Mouse (Mus musculus) liver, embryonic 16.5 days (tissue): ENCODE measurements at regions not wholly inside any gene's neighbourhood (a gene's known extent, or its start where the extent isn't known, plus 50 kb on each side); places are given as distances from the start of the nearest gene placed in this dataset.

ENCODE experiments used
- ATAC-seq: fragments of 200-750 bp; cut with Nextera tagmentation; 2 replicates; pipeline ENCODE4 v1.8.0; 2017; ENCODE audit warnings: low read depth, mild to moderate bottlenecking, moderate number of reproducible peaks, moderate library complexity
- H3K27ac ChIP-seq: fragments of 300-500 bp; sonication (generic); 2 replicates; pipeline ENCODE4 v1.5.1; 2014; ENCODE audit warnings: mild to moderate bottlenecking, low read length
- H3K27me3 ChIP-seq: fragments of 300-500 bp; sonication (generic); 2 replicates; pipeline ENCODE4 v1.6.1; 2014; ENCODE audit warnings: low read depth, low read length, mixed read lengths; ENCODE audit not compliant: control insufficient read depth, insufficient read depth
- H3K36me3 ChIP-seq: fragments of 300-500 bp; sonication (generic); 2 replicates; pipeline ENCODE4 v1.6.1; 2014; ENCODE audit warnings: mild to moderate bottlenecking; ENCODE audit not compliant: control insufficient read depth, insufficient read depth
- H3K4me1 ChIP-seq: fragments of 300-500 bp; sonication (generic); 2 replicates; pipeline ENCODE4 v1.6.1; 2014; ENCODE audit warnings: low read depth, low read length, mixed read lengths; ENCODE audit not compliant: control insufficient read depth
- H3K4me2 ChIP-seq: fragments of 300-500 bp; sonication (generic); 2 replicates; pipeline ENCODE4 v1.6.1; 2014; ENCODE audit warnings: low read depth, low read length, mixed read lengths
- H3K4me3 ChIP-seq: fragments of 300-500 bp; sonication (generic); 2 replicates; pipeline ENCODE4 v1.5.1; 2014; ENCODE audit warnings: low read depth, mild to moderate bottlenecking, low read length
- H3K9ac ChIP-seq: fragments of 300-500 bp; sonication (generic); 2 replicates; pipeline ENCODE4 v1.6.1; 2014; ENCODE audit warnings: low read depth, low read length
- H3K9me3 ChIP-seq: fragments of 300-500 bp; sonication (generic); replicated peaks from 2 replicates; pipeline ENCODE4 v1.6.1; 2016; ENCODE audit warnings: low read length; ENCODE audit not compliant: control insufficient read depth
- WGBS: fragments of 180-500 bp; shearing (Covaris S2); extraction: QIAGEN DNeasy Blood & Tissue Kit; methylation state at CpG from one replicate; pipeline ENCODE4 v1.1.7; 2014; ENCODE audit not compliant: insufficient replicate concordance; 5-methylcytosine and 5-hydroxymethylcytosine counted together

GRCm38 (mm10) chr14:55338500-55338899 lies 116.7 kb downstream of the Dhrs2 start:
- H3K4me3 ChIP-seq: no peak overlapping the region
- H3K4me1 ChIP-seq: peaks cover 13% of the 10 kb centered on the region
- no peaks in the 10 kb centered on the region for H3K9me3 ChIP-seq
- no peak for ATAC-seq
- H3K27ac ChIP-seq: no peak overlapping the region
- no peak overlapping the region for H3K4me2 ChIP-seq
- 27% methylated on average over 7 of the region's 7 CpGs for WGBS
- no peaks in the 10 kb centered on the region for H3K27me3 ChIP-seq
- H3K36me3 ChIP-seq: no peaks in the 10 kb centered on the region
- no peak overlapping the region for H3K9ac ChIP-seq

- H3K27ac ChIP-seq: no peak overlapping the region
- no peak overlapping the region for H3K4me2 ChIP-seq
- no peaks in the 10 kb centered on the region for H3K27me3 ChIP-seq
- H3K36me3 ChIP-seq: no peaks in the 10 kb centered on the region
- peaks cover 18% of the 10 kb centered on the region for H3K4me1 ChIP-seq
- H3K9me3 ChIP-seq: no peaks in the 10 kb centered on the region
- WGBS: 19% methylated on average over 9 of the region's 9 CpGs
- no peak overlapping the region for H3K9ac ChIP-seq
- H3K4me3 ChIP-seq: no peak overlapping the region
- no peak for ATAC-seq
Observed at GRCm38 (mm10) chr14:55339036-55339614, 117.3 kb downstream of the Dhrs2 start.

GRCm38 (mm10) chr14:55343341-55343740 lies 121.5 kb downstream of the Dhrs2 start:
- H3K27ac ChIP-seq: no peak overlapping the region
- peaks cover 24% of the 10 kb centered on the region for H3K4me1 ChIP-seq
- no peak for ATAC-seq
- H3K4me2 ChIP-seq: no peak overlapping the region
- no peaks in the 10 kb centered on the region for H3K27me3 ChIP-seq
- no peak overlapping the region for H3K4me3 ChIP-seq
- H3K9me3 ChIP-seq: no peaks in the 10 kb centered on the region
- no peaks in the 10 kb centered on the region for H3K36me3 ChIP-seq
- no peak overlapping the region for H3K9ac ChIP-seq
- WGBS: 56% methylated on average over 1 of the region's 1 CpGs

GRCm38 (mm10) chr14:55343914-55344313 lies 122.1 kb downstream of the Dhrs2 start:
- WGBS: 22% methylated on average over 5 of the region's 5 CpGs
- Histone ChIP-seq H3K27me3 (no peaks in the 10 kb centered on the region), H3K4me1 (peaks cover 24% of the 10 kb centered on the region), H3K9me3 (no peaks in the 10 kb centered on the region), H3K36me3 (no peaks in the 10 kb centered on the region), H3K9ac (no peak overlapping the region), H3K4me3 (no peak overlapping the region), H3K4me2 (peak overlapping the region; percentile 17; the same call in 1 of the 2 replicates), H3K27ac (peak overlapping the region; percentile 57; the same call in 1 of the 2 replicates)
- ATAC-seq: peak; percentile 93

GRCm38 (mm10) chr14:55345091-55345490 lies 123.3 kb downstream of the Dhrs2 start:
- Histone ChIP-seq H3K9ac (no peak overlapping the region), H3K4me2 (no peak overlapping the region), H3K9me3 (no peaks in the 10 kb centered on the region), H3K4me3 (no peak overlapping the region), H3K27ac (no peak overlapping the region), H3K36me3 (no peaks in the 10 kb centered on the region), H3K27me3 (no peaks in the 10 kb centered on the region), H3K4me1 (peaks cover 19% of the 10 kb centered on the region)
- WGBS: 68% methylated on average over 5 of the region's 5 CpGs
- ATAC-seq: no peak

GRCm38 (mm10) chr14:55348098-55348497 lies 126.3 kb downstream of the Dhrs2 start:
- Histone ChIP-seq H3K27ac (no peak overlapping the region), H3K9ac (no peak overlapping the region), H3K36me3 (no peaks in the 10 kb centered on the region), H3K9me3 (no peaks in the 10 kb centered on the region), H3K4me3 (no peak overlapping the region), H3K4me2 (no peak overlapping the region), H3K4me1 (peaks cover 14% of the 10 kb centered on the region), H3K27me3 (no peaks in the 10 kb centered on the region)
- ATAC-seq: no peak
- 79% methylated on average over 4 of the region's 4 CpGs for WGBS

- WGBS: 21% methylated on average over 2 of the region's 2 CpGs
- H3K4me2 ChIP-seq: no peak overlapping the region
Observed at GRCm38 (mm10) chr14:55357258-55357657, 121.3 kb upstream of the Dhrs4 start.

GRCm38 (mm10) chr14:55358429-55358828 lies 120.1 kb upstream of the Dhrs4 start:
- no peak overlapping the region for H3K4me2 ChIP-seq
- WGBS: 50% methylated on average over 2 of the region's 2 CpGs
- H3K27ac ChIP-seq: no peak overlapping the region
- ATAC-seq: no peak
- no peaks in the 10 kb centered on the region for H3K9me3 ChIP-seq
- H3K27me3 ChIP-seq: no peaks in the 10 kb centered on the region
- no peaks in the 10 kb centered on the region for H3K4me1 ChIP-seq
- no peaks in the 10 kb centered on the region for H3K36me3 ChIP-seq
- no peak overlapping the region for H3K9ac ChIP-seq
- H3K4me3 ChIP-seq: no peak overlapping the region

More at GRCm38 (mm10) chr14:55357258-55357657, 121.3 kb upstream of the Dhrs4 start:
- ATAC-seq: no peak
- Histone ChIP-seq H3K27ac (no peak overlapping the region), H3K9me3 (no peaks in the 10 kb centered on the region), H3K36me3 (no peaks in the 10 kb centered on the region), H3K4me3 (no peak overlapping the region), H3K9ac (no peak overlapping the region), H3K4me1 (no peaks in the 10 kb centered on the region), H3K27me3 (no peaks in the 10 kb centered on the region)

GRCm38 (mm10) chr14:55362316-55362715 lies 116.2 kb upstream of the Dhrs4 start:
- H3K27me3 ChIP-seq: no peaks in the 10 kb centered on the region
- no peaks in the 10 kb centered on the region for H3K36me3 ChIP-seq
- H3K4me3 ChIP-seq: no peak overlapping the region
- ATAC-seq: no peak
- H3K9me3 ChIP-seq: no peaks in the 10 kb centered on the region
- H3K4me1 ChIP-seq: no peaks in the 10 kb centered on the region
- no peak overlapping the region for H3K9ac ChIP-seq
- WGBS: 61% methylated on average over 4 of the region's 4 CpGs
- no peak overlapping the region for H3K4me2 ChIP-seq
- no peak overlapping the region for H3K27ac ChIP-seq
